Mouse (Mus musculus) R1 (cell line): ENCODE results near the gene Adgrg1.

Source experiments
- DNase-seq: peaks from one replicate; pipeline ENCODE4 v3.0.0-alpha.2; 2018; ENCODE audit warnings: low read depth, low spot score

Adgrg1 gene

GRCm38 (mm10) chr8:94976651-94977417, 2.3 kb downstream of the Adgrg1 start:
- peak; percentile 68 for DNase-seq

GRCm38 (mm10) chr8:94978131-94978530, 3.6 kb downstream of the Adgrg1 start:
- no peak for DNase-seq

- DNase-seq, result no peak
Observed at GRCm38 (mm10) chr8:94978593-94979319, 4.2 kb downstream of the Adgrg1 start.

- DNase-seq, result no peak
Observed at GRCm38 (mm10) chr8:94980176-94980575, 5.6 kb downstream of the Adgrg1 start.

GRCm38 (mm10) chr8:94980976-94981375, 6.4 kb downstream of the Adgrg1 start:
- no peak for DNase-seq

GRCm38 (mm10) chr8:94981848-94982247, 7.3 kb downstream of the Adgrg1 start:
- peak; percentile 17 for DNase-seq

- peak; percentile 69 for DNase-seq
Observed at GRCm38 (mm10) chr8:94983146-94983545, 8.6 kb downstream of the Adgrg1 start.

- DNase-seq, result peak; percentile 63
Observed at GRCm38 (mm10) chr8:94983881-94984516, 9.4 kb downstream of the Adgrg1 start.

GRCm38 (mm10) chr8:94985023-94985422, 10.5 kb downstream of the Adgrg1 start:
- DNase-seq, result no peak

GRCm38 (mm10) chr8:94986676-94987075, 12.1 kb downstream of the Adgrg1 start:
- no peak for DNase-seq

GRCm38 (mm10) chr8:94987553-94987952, 13.0 kb downstream of the Adgrg1 start:
- no peak for DNase-seq

GRCm38 (mm10) chr8:94988619-94989018, 14.1 kb downstream of the Adgrg1 start:
- no peak for DNase-seq

GRCm38 (mm10) chr8:94989711-94990110, 15.2 kb downstream of the Adgrg1 start:
- no peak for DNase-seq

- DNase-seq, result no peak
Observed at GRCm38 (mm10) chr8:94990598-94991453, 16.3 kb downstream of the Adgrg1 start.

GRCm38 (mm10) chr8:94991454-94991994, 17.0 kb downstream of the Adgrg1 start:
- no peak for DNase-seq

GRCm38 (mm10) chr8:94992010-94992409, 17.5 kb downstream of the Adgrg1 start:
- DNase-seq, result no peak

- DNase-seq, result no peak
Observed at GRCm38 (mm10) chr8:94992534-94992933, 18.0 kb downstream of the Adgrg1 start.

- DNase-seq, result no peak
Observed at GRCm38 (mm10) chr8:94992996-94993724, 18.6 kb downstream of the Adgrg1 start.

GRCm38 (mm10) chr8:94994006-94994405, 19.5 kb downstream of the Adgrg1 start:
- DNase-seq, result peak; percentile 55

- no peak for DNase-seq
Observed at GRCm38 (mm10) chr8:94994510-94994909, 20.0 kb downstream of the Adgrg1 start.
